Mouse (Mus musculus): ENCODE results near the gene Glis3. TPM values are rescaled to one million over a fixed set of nuclear protein-coding genes. Genes with fewer than 3 reads are reported as not detected.

Gene Glis3
- polyA plus RNA-seq, 1 experiment: 1.4 TPM

- no peak for TF ChIP-seq CTCF (IDR thresholded peaks at IDR 0.05; ENCODE audit: control insufficient read depth, insufficient read depth, insufficient replicate concordance, low read depth, low read length)
- TF ChIP-seq POLR2A (IDR thresholded peaks at IDR 0.05; ENCODE audit: control insufficient read depth, low read depth, low read length): no peak
- Histone ChIP-seq H3K4me3 (ENCODE audit: control insufficient read depth, low read depth, low read length) (no peak overlapping the region), H3K27ac (ENCODE audit: control insufficient read depth, insufficient read depth, low read depth, low read length) (no peak overlapping the region), H3K4me1 (ENCODE audit: control insufficient read depth, insufficient read depth, low read length) (no peaks in the 10 kb centered on the region), H3K36me3 (ENCODE audit: control insufficient read depth, insufficient read depth, low read length) (no peaks in the 10 kb centered on the region), H3K27me3 (ENCODE audit: control insufficient read depth, insufficient read depth, low read length) (no peaks in the 10 kb centered on the region)
Measured at GRCm38 (mm10) chr19:28592981-28593380, 86.9 kb downstream of the Glis3 start.

GRCm38 (mm10) chr19:28591736-28592477, 88.0 kb downstream of the Glis3 start:
- no peak overlapping the region for H3K4me3 ChIP-seq (ENCODE audit: control insufficient read depth, low read depth, low read length)
- TF ChIP-seq POLR2A (IDR thresholded peaks at IDR 0.05; ENCODE audit: control insufficient read depth, low read depth, low read length) (no peak), CTCF (IDR thresholded peaks at IDR 0.05; ENCODE audit: control insufficient read depth, insufficient read depth, insufficient replicate concordance, low read depth, low read length) (no peak)
- no peaks in the 10 kb centered on the region for H3K36me3 ChIP-seq (ENCODE audit: control insufficient read depth, insufficient read depth, low read length)

GRCm38 (mm10) chr19:28580499-28580898, 99.4 kb downstream of the Glis3 start:
- H3K27ac ChIP-seq (ENCODE audit: control insufficient read depth, insufficient read depth, low read depth, low read length): no peak overlapping the region
- H3K27me3 ChIP-seq (ENCODE audit: control insufficient read depth, insufficient read depth, low read length): no peaks in the 10 kb centered on the region
- H3K4me3 ChIP-seq (ENCODE audit: control insufficient read depth, low read depth, low read length): no peak overlapping the region
- H3K4me1 ChIP-seq (ENCODE audit: control insufficient read depth, insufficient read depth, low read length): no peaks in the 10 kb centered on the region
- no peaks in the 10 kb centered on the region for H3K36me3 ChIP-seq (ENCODE audit: control insufficient read depth, insufficient read depth, low read length)
- TF ChIP-seq POLR2A (IDR thresholded peaks at IDR 0.05; ENCODE audit: control insufficient read depth, low read depth, low read length): no peak
- TF ChIP-seq CTCF (IDR thresholded peaks at IDR 0.05; ENCODE audit: control insufficient read depth, insufficient read depth, insufficient replicate concordance, low read depth, low read length): no peak

More at GRCm38 (mm10) chr19:28591736-28592477, 88.0 kb downstream of the Glis3 start:
- Histone ChIP-seq H3K4me1 (ENCODE audit: control insufficient read depth, insufficient read depth, low read length) (no peaks in the 10 kb centered on the region), H3K27ac (ENCODE audit: control insufficient read depth, insufficient read depth, low read depth, low read length) (no peak overlapping the region), H3K27me3 (ENCODE audit: control insufficient read depth, insufficient read depth, low read length) (no peaks in the 10 kb centered on the region)

GRCm38 (mm10) chr19:28579724-28580375, 100.0 kb downstream of the Glis3 start:
- peak overlapping the region; percentile 8; the same call in 1 of the 2 replicates for H3K4me3 ChIP-seq (ENCODE audit: control insufficient read depth, low read depth, low read length)

GRCm38 (mm10) chr19:28577023-28577422, 102.9 kb downstream of the Glis3 start:
- H3K4me1 ChIP-seq (ENCODE audit: control insufficient read depth, insufficient read depth, low read length): no peaks in the 10 kb centered on the region
- no peaks in the 10 kb centered on the region for H3K27me3 ChIP-seq (ENCODE audit: control insufficient read depth, insufficient read depth, low read length)
- H3K27ac ChIP-seq (ENCODE audit: control insufficient read depth, insufficient read depth, low read depth, low read length): no peak overlapping the region
- TF ChIP-seq POLR2A (IDR thresholded peaks at IDR 0.05; ENCODE audit: control insufficient read depth, low read depth, low read length) (no peak), CTCF (IDR thresholded peaks at IDR 0.05; ENCODE audit: control insufficient read depth, insufficient read depth, insufficient replicate concordance, low read depth, low read length) (no peak)
- 0 out of 2 replicates have a peak overlapping the region, but pooled peaks have one; percentile 13 for H3K4me3 ChIP-seq (ENCODE audit: control insufficient read depth, low read depth, low read length)
- H3K36me3 ChIP-seq (ENCODE audit: control insufficient read depth, insufficient read depth, low read length): no peaks in the 10 kb centered on the region

More at GRCm38 (mm10) chr19:28579724-28580375, 100.0 kb downstream of the Glis3 start:
- Histone ChIP-seq H3K36me3 (ENCODE audit: control insufficient read depth, insufficient read depth, low read length) (no peaks in the 10 kb centered on the region), H3K27me3 (ENCODE audit: control insufficient read depth, insufficient read depth, low read length) (no peaks in the 10 kb centered on the region), H3K27ac (ENCODE audit: control insufficient read depth, insufficient read depth, low read depth, low read length) (no peak overlapping the region), H3K4me1 (ENCODE audit: control insufficient read depth, insufficient read depth, low read length) (no peaks in the 10 kb centered on the region)
- TF ChIP-seq POLR2A (IDR thresholded peaks at IDR 0.05; ENCODE audit: control insufficient read depth, low read depth, low read length) (no peak), CTCF (IDR thresholded peaks at IDR 0.05; ENCODE audit: control insufficient read depth, insufficient read depth, insufficient replicate concordance, low read depth, low read length) (no peak)

- Histone ChIP-seq H3K36me3 (ENCODE audit: control insufficient read depth, insufficient read depth, low read length) (no peaks in the 10 kb centered on the region), H3K4me1 (ENCODE audit: control insufficient read depth, insufficient read depth, low read length) (no peaks in the 10 kb centered on the region), H3K4me3 (ENCODE audit: control insufficient read depth, low read depth, low read length) (no peak overlapping the region), H3K27ac (ENCODE audit: control insufficient read depth, insufficient read depth, low read depth, low read length) (no peak overlapping the region), H3K27me3 (ENCODE audit: control insufficient read depth, insufficient read depth, low read length) (no peaks in the 10 kb centered on the region)
- TF ChIP-seq CTCF (IDR thresholded peaks at IDR 0.05; ENCODE audit: control insufficient read depth, insufficient read depth, insufficient replicate concordance, low read depth, low read length) (no peak), POLR2A (IDR thresholded peaks at IDR 0.05; ENCODE audit: control insufficient read depth, low read depth, low read length) (no peak)
Measured at GRCm38 (mm10) chr19:28576619-28577018, 103.3 kb downstream of the Glis3 start.

- TF ChIP-seq CTCF (IDR thresholded peaks at IDR 0.05; ENCODE audit: control insufficient read depth, insufficient read depth, insufficient replicate concordance, low read depth, low read length) (no peak), POLR2A (IDR thresholded peaks at IDR 0.05; ENCODE audit: control insufficient read depth, low read depth, low read length) (no peak)
- no peak overlapping the region for H3K27ac ChIP-seq (ENCODE audit: control insufficient read depth, insufficient read depth, low read depth, low read length)
- no peaks in the 10 kb centered on the region for H3K36me3 ChIP-seq (ENCODE audit: control insufficient read depth, insufficient read depth, low read length)
- H3K27me3 ChIP-seq (ENCODE audit: control insufficient read depth, insufficient read depth, low read length): no peaks in the 10 kb centered on the region
- H3K4me1 ChIP-seq (ENCODE audit: control insufficient read depth, insufficient read depth, low read length): no peaks in the 10 kb centered on the region
- no peak overlapping the region for H3K4me3 ChIP-seq (ENCODE audit: control insufficient read depth, low read depth, low read length)
Measured at GRCm38 (mm10) chr19:28573641-28574040, 106.2 kb downstream of the Glis3 start.
